Mouse (Mus musculus): ENCODE measurements at regions not wholly inside any gene's neighbourhood (a gene's known extent, or its start where the extent isn't known, plus 50 kb on each side); places are given as distances from the start of the nearest gene placed in this dataset.

- DNase-seq, result no peak
These were observed 109.4 kb upstream of the Tusc1 start for GRCm38 (mm10) chr4:93444666-93445065.

GRCm38 (mm10) chr4:93438587-93439336 lies 103.5 kb upstream of the Tusc1 start:
- DNase-seq, result no peak

- DNase-seq, result no peak
These were observed 102.2 kb upstream of the Tusc1 start for GRCm38 (mm10) chr4:93437386-93438130.

- DNase-seq, result no peak
These were observed 77.4 kb upstream of the Tusc1 start for GRCm38 (mm10) chr4:93412695-93413094.

GRCm38 (mm10) chr4:93406876-93407275 lies 71.6 kb upstream of the Tusc1 start:
- no peak for DNase-seq

GRCm38 (mm10) chr4:93400579-93400978 lies 65.3 kb upstream of the Tusc1 start:
- no peak for DNase-seq
